Mouse (Mus musculus) bone marrow macrophage, adult 2 months (primary cell): ENCODE measurements at regions not wholly inside any gene's neighbourhood (a gene's known extent, or its start where the extent isn't known, plus 50 kb on each side); places are given as distances from the start of the nearest gene placed in this dataset.

Source experiments
- CTCF ChIP-seq: IDR thresholded peaks from 2 replicates; pipeline ENCODE4 v1.5.1; 2012; ENCODE audit warnings: low read depth, mild to moderate bottlenecking, low read length, moderate library complexity
- POLR2A ChIP-seq: IDR thresholded peaks from 2 replicates; pipeline ENCODE4 v1.6.1; 2012; ENCODE audit warnings: mild to moderate bottlenecking, low read depth, low read length, borderline replicate concordance

GRCm38 (mm10) chr8:77983476-77983875 lies 229.6 kb upstream of the Ttc29 start:
- TF ChIP-seq CTCF = no peak
- TF ChIP-seq POLR2A = no peak
